Mouse (Mus musculus) embryonic facial prominence, embryonic 13.5 days (tissue): ENCODE measurements around the gene Zbtb38. TPM values are rescaled to one million over a fixed set of nuclear protein-coding genes. Genes with fewer than 3 reads are reported as not detected.

Source experiments
- ATAC-seq: fragments of 200-750 bp; cut with Nextera tagmentation; 2 replicates; pipeline ENCODE4 v1.8.0; 2017; ENCODE audit warnings: low read depth; ENCODE audit not compliant: insufficient number of reproducible peaks, insufficient read depth, low FRiP score, low TSS enrichment
- H3K27ac ChIP-seq: fragments of 300-500 bp; sonication (generic); 2 replicates; pipeline ENCODE4 v1.5.1; 2015; ENCODE audit warnings: moderate library complexity, mild to moderate bottlenecking, inconsistent platforms
- H3K27me3 ChIP-seq: fragments of 300-500 bp; sonication (generic); 2 replicates; pipeline ENCODE4 v1.6.1; 2015; ENCODE audit warnings: mild to moderate bottlenecking, inconsistent platforms
- H3K36me3 ChIP-seq: fragments of 300-500 bp; sonication (generic); 2 replicates; pipeline ENCODE4 v1.6.1; 2015; ENCODE audit warnings: mild to moderate bottlenecking, inconsistent platforms
- H3K4me1 ChIP-seq: fragments of 300-500 bp; sonication (generic); 2 replicates; pipeline ENCODE4 v1.6.1; 2015; ENCODE audit warnings: inconsistent platforms
- H3K4me2 ChIP-seq: fragments of 300-500 bp; sonication (generic); 2 replicates; pipeline ENCODE4 v1.6.1; 2015; ENCODE audit warnings: moderate library complexity, mild to moderate bottlenecking, inconsistent platforms
- H3K4me3 ChIP-seq: fragments of 300-500 bp; sonication (generic); 2 replicates; pipeline ENCODE4 v1.5.1; 2015; ENCODE audit warnings: mild to moderate bottlenecking, inconsistent platforms
- H3K9ac ChIP-seq: fragments of 300-500 bp; sonication (generic); 2 replicates; pipeline ENCODE4 v1.6.1; 2015; ENCODE audit warnings: mild to moderate bottlenecking, inconsistent platforms
- H3K9me3 ChIP-seq: fragments of 300-500 bp; sonication (generic); 2 replicates; pipeline ENCODE4 v1.6.1; 2016; ENCODE audit warnings: inconsistent platforms
- WGBS: fragments of 180-500 bp; shearing (Covaris S2); methylation state at CpG from one replicate; pipeline ENCODE4 v1.1.7; 2015; ENCODE audit warnings: mixed read lengths; 5-methylcytosine and 5-hydroxymethylcytosine counted together
- polyA plus RNA-seq: library from polyadenylated mRNA; unstranded; fragments of >200 nt; fragmentation: Nextera tagmentation; extraction: Ambion mirVana; gene quantifications from 2 replicates; pipeline ENCODE4 v1.2.1, GENCODE M21; 2015

The Zbtb38 gene
- polyA plus RNA-seq, result 14.6 and 16.2 TPM in 2 replicates

DNA sequence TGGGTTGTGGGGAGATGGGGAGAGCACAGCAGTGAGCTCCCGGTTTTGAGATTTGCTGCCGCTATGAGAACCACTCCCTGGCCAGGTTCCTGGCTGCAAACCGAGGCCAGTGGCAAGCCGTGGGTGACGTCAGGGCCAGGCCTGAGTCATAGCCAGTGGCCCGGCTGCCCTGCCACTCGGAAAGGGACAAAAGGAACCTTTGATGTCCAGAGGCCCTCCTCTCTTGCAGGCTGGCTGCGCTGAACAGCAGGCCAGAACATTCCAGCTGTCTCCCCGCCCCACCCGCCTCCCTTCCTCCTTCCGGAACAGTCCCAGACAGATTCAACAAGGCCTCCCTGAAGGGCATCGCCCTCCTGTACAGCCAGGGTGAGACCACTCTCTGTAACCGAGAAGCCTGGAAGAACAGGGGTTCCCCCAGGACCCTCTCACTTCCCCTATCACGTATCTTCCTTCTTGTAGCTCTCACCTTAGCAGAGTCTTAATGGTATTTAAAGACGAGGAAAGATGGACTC lies at the start of gene Zbtb38:
TSS of gene Zbtb38 (minus strand) at position 229 of the 512 bp plus-strand sequence.
- Histone ChIP-seq H3K9me3 (no peaks in the 10 kb centered on the region), H3K4me1 (peaks cover 6% of the 10 kb centered on the region; the same call in 1 of the 2 replicates), H3K4me2 (no peak within 1 kb of the TSS), H3K27me3 (no peaks in the 10 kb centered on the region), H3K9ac (0 out of 2 replicates have a peak within 1 kb of the TSS, but pooled peaks have one; percentile 52), H3K4me3 (no peak within 1 kb of the TSS), H3K36me3 (no peaks in the 10 kb centered on the region), H3K27ac (no peak within 1 kb of the TSS)
- WGBS, result 54% methylated on average over 15 of the region's 15 CpGs
- ATAC-seq, result no peak

DNA sequence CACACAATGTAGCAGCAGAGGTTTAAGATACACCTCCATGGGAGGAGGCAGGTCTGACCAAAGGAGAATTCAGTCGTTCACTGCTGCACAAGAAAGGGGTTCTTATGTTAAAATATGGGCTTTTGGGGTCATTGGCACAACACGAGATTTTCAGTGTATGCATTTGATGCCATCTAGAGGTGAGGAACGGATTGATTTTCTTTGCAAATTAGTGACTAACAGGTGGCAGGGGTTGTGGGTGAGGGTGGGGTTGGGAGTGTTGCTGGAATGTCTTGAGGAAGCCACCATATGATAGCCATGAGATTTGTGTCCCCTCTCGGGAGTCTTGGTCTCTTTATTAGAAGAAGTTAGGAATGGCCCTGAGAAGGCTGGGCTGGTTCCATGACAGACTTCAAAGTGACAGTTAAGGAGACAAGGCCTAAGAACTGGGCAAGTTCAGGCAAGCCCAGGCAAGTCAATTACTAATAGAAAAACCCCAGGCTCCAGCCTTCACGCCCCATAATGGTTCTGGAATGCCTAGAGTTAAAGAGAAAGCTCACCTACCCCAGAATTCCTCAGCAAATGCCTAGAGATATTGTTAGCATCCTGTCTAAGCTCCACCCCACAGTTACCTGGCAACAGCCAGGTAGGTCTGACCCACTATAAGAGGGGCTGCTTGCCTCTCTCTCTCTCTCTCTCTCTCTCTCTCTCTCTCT lies 47.6 kb upstream of the Zbtb38 start:
- no peak for ATAC-seq
- H3K27me3 ChIP-seq, result no peaks in the 10 kb centered on the region
- peaks cover 8% of the 10 kb centered on the region for H3K4me1 ChIP-seq
- H3K27ac ChIP-seq, result no peak overlapping the region
- no peak overlapping the region for H3K9ac ChIP-seq
- H3K4me2 ChIP-seq, result no peak overlapping the region
- no peaks in the 10 kb centered on the region for H3K36me3 ChIP-seq
- H3K9me3 ChIP-seq, result no peaks in the 10 kb centered on the region
- WGBS, result 28% methylated on average over 5 of the region's 5 CpGs
- H3K4me3 ChIP-seq, result no peak overlapping the region

DNA sequence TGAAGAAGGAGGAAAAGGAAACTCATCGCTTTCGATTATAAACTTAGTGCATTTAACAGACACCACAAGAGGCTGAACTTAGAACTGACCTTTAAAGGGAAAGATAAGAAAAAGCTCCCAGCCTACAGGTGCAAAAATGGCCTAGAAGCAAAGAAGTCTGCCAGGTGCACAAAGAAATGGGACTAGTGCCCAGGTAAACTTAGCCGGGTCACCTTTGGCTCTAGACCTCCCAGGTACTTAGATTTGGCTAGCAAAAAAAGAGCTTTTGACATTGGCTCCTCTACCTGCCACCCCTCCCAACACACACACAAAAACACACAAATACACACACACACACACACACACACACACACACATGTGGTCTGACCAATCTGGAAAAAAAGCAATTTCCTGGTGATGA lies 44.7 kb upstream of the Zbtb38 start:
- ATAC-seq, result no peak
- Histone ChIP-seq H3K9me3 (no peaks in the 10 kb centered on the region), H3K4me2 (no peak overlapping the region), H3K4me3 (no peak overlapping the region), H3K9ac (no peak overlapping the region), H3K27ac (no peak overlapping the region), H3K4me1 (peaks cover 10% of the 10 kb centered on the region), H3K36me3 (no peaks in the 10 kb centered on the region), H3K27me3 (no peaks in the 10 kb centered on the region)
- WGBS, result 92% methylated on average over 3 of the region's 3 CpGs

DNA sequence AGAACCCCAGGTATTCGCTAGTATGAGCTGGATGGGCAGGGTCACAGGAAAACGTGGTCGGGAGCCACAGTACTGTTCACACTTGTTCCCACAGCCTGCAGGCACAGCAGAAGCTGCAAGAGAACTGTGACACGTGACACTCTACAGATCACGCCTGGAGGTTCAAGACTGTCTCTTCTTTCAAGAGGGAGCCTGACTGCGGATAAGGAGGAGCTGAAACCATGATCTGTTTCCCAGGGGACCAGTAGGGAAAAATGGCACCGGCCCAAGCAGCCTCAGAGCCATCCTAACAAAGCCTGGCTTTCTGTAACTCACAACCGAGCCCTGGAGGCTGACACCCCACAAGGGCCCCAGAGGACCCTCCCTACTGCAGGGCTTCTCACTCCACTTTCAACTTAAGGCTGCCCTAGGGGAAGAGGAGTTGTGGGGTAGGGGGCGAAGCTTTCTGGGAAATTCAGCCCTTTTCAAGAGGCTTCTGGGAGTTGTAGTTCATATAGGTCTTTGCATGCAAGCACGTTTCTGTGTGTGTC lies 42.8 kb upstream of the Zbtb38 start:
- Histone ChIP-seq H3K36me3 (no peaks in the 10 kb centered on the region), H3K9me3 (no peaks in the 10 kb centered on the region), H3K27me3 (no peaks in the 10 kb centered on the region), H3K4me1 (peaks cover 10% of the 10 kb centered on the region; the same call in 1 of the 2 replicates), H3K9ac (peak overlapping the region; percentile 68), H3K27ac (peak overlapping the region; percentile 68), H3K4me3 (peak overlapping the region; percentile 49), H3K4me2 (peak overlapping the region; percentile 75)
- 6% methylated on average over 10 of the region's 10 CpGs for WGBS
- peak; percentile 84 for ATAC-seq

DNA sequence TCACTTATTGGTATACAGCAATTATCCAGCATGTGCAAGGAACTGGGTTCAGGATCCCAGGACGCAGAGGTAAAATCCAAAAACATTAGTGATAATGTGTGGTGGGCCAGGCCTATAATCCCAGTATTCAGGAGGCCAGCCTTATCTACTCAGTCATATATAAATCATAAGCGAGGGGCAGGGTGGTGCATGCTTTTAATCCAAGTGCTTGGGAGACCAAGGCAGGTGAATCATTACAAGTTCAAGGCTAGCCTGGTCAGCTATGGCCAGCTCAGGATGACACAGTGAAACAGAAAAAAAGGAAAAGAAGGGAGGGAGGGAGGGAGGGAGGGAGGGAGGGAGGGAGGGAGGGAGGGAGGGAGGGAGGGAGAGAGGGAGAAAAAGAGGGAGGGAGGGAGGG lies 42.0 kb upstream of the Zbtb38 start:
- Histone ChIP-seq H3K27me3 (no peaks in the 10 kb centered on the region), H3K4me3 (no peak overlapping the region), H3K9me3 (no peaks in the 10 kb centered on the region), H3K9ac (no peak overlapping the region), H3K4me2 (no peak overlapping the region), H3K27ac (no peak overlapping the region), H3K36me3 (no peaks in the 10 kb centered on the region), H3K4me1 (peaks cover 7% of the 10 kb centered on the region; the same call in 1 of the 2 replicates)
- ATAC-seq, result no peak
- 90% methylated on average over 2 of the region's 2 CpGs for WGBS

DNA sequence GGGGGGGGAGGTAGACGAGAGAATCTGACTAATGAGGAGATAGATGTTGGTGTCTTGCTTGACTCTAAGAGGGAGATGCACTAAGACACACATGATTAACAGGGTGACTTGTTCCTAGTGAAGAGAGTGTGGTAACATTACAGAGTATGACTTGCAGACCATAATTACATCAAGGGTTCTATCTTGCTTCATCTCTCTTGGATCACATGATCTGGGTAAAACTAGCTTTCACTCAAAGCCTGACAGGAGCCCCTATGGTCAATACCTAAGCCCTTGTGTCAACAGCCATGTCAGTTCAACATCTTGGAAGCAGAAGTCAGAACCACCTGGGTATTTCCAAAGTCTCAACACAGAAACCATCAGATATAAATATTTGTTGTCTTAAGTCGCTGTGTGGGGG lies 39.9 kb upstream of the Zbtb38 start:
- Histone ChIP-seq H3K9me3 (no peaks in the 10 kb centered on the region), H3K4me2 (no peak overlapping the region), H3K4me3 (no peak overlapping the region), H3K27me3 (no peaks in the 10 kb centered on the region), H3K9ac (no peak overlapping the region), H3K27ac (no peak overlapping the region), H3K4me1 (peaks cover 7% of the 10 kb centered on the region; the same call in 1 of the 2 replicates), H3K36me3 (no peaks in the 10 kb centered on the region)
- WGBS, result 78% methylated on average over 2 of the region's 2 CpGs
- ATAC-seq, result no peak

DNA sequence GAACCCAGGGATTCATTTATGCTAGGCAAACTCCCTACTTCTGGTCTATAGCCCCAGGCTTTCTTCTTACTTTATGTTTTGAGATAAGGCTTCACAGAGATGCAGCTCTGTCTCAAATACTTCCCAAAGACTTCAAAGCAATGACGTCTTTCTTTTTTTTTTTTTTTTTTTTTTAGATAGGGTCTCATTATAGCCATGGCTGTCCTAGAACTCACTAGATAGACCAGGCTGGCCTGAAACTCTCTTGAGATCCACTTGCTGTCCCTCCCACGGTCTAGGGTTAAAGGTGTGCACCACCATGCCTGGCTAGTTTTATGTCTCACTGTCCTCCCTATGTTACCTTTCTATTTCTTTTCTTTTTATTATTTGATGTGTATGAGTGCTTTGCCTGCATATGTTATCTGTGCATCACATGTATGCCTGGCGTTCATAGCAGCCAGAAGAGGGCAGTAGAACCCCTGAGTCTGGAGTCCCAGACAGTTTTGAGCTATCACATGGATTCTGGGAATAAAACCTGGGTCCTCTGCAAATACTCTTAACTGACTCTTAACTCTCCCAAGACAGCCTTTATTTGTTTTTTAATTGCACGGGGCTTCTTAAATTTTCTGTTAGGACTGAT lies 37.9 kb upstream of the Zbtb38 start:
- Histone ChIP-seq H3K27me3 (no peaks in the 10 kb centered on the region), H3K4me1 (peaks cover 4% of the 10 kb centered on the region; the same call in 1 of the 2 replicates), H3K4me2 (no peak overlapping the region), H3K36me3 (no peaks in the 10 kb centered on the region), H3K9me3 (no peaks in the 10 kb centered on the region), H3K27ac (no peak overlapping the region), H3K9ac (no peak overlapping the region), H3K4me3 (no peak overlapping the region)
- no peak for ATAC-seq
- 47% methylated on average over 4 of the region's 4 CpGs for WGBS

DNA sequence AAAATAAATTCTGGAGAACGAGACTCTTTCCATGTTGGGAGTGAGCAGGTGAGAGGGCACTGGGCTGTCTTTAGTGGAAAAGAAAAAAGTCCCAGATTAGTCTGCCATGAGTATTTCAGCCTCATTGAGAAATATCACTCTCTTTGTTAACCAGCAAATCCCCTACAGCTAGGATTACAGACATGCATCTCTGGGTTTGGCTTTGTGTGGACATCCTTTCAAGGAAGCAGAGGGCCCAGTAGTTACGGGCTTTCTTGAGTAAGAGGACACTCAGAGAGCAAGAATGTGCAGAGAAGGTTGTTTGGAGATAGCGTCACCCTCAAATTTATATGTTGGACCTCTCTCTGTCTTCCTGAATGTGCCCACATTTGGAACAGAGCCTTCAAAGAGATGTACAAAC lies 37.3 kb upstream of the Zbtb38 start:
- no peak overlapping the region for H3K27ac ChIP-seq
- ATAC-seq, result no peak

DNA sequence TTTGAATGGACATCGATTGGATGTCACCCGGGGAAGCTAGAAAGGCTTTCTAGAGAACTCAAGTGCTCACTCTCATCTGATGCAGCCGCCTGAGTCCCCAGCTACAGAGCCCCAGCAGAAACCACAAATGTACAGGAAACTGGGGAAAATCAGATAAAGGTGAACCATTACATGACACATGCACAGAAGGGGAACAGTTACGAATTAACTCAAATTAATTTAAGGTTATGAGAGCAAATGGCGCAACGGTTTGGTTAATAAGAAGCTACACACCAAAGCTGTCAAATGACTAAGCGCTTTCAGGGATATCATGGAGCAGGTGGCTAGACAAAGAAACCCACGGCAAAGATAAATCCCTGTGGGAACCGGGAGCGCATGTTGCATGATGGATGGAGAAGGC lies 35.2 kb upstream of the Zbtb38 start:
- Histone ChIP-seq H3K9ac (no peak overlapping the region), H3K36me3 (no peaks in the 10 kb centered on the region), H3K4me3 (no peak overlapping the region), H3K27me3 (no peaks in the 10 kb centered on the region), H3K4me2 (no peak overlapping the region), H3K27ac (no peak overlapping the region), H3K9me3 (no peaks in the 10 kb centered on the region), H3K4me1 (peaks cover 3% of the 10 kb centered on the region; the same call in 1 of the 2 replicates)
- ATAC-seq, result no peak
- 90% methylated on average over 10 of the region's 10 CpGs for WGBS

More for the DNA sequence above, 37.3 kb upstream of the Zbtb38 start:
- Histone ChIP-seq H3K27me3 (no peaks in the 10 kb centered on the region), H3K9me3 (no peaks in the 10 kb centered on the region), H3K36me3 (no peaks in the 10 kb centered on the region), H3K4me1 (no peaks in the 10 kb centered on the region), H3K4me2 (no peak overlapping the region), H3K9ac (no peak overlapping the region), H3K4me3 (no peak overlapping the region)
- WGBS, result 68% methylated on average over 3 of the region's 3 CpGs

DNA sequence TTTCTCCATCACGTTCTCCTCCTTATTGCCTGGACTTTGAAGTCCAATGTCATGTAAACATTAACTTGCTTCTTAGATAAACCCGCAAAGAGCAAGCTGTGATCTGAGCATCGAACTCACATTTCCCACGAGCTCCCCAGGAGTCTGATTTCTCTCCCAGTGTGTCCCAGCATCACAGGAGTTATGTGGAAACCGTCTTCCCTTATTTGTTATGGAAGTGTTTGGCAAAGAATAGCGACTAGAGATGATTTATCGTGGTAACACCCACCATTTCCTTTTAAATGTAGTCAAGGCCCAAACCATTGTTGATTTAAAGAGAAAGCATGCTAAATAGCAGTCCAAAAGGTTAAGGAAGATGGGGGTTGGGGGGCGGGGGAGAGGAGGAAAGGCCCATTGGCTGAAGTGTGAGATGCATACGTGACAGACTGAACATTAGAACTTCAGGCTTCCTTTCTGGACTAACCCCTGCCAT lies 33.3 kb upstream of the Zbtb38 start:
- Histone ChIP-seq H3K9ac (no peak overlapping the region), H3K36me3 (no peaks in the 10 kb centered on the region), H3K4me2 (no peak overlapping the region), H3K9me3 (no peaks in the 10 kb centered on the region), H3K4me3 (no peak overlapping the region), H3K27me3 (no peaks in the 10 kb centered on the region), H3K4me1 (peaks cover 3% of the 10 kb centered on the region; the same call in 1 of the 2 replicates), H3K27ac (no peak overlapping the region)
- ATAC-seq, result no peak
- 63% methylated on average over 9 of the region's 9 CpGs for WGBS

DNA sequence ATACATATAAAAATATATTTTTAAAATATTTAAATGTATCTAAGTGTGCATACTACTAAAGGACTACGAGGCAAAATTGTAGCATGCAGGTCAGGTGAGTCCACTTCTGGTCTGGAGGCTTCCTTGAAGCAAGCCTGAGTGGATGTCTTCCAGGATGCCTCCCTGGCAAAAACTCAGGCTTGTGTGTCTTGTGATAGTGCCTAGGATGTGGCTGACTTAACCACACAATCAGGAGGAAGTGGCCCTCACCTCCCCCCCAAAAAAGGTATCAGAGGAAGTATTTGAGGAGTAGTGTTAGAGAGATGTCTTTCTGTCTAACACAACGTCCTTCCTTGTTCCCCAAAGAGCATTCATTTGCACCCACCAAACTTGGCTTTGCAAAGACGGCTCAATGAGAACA lies 32.6 kb upstream of the Zbtb38 start:
- H3K4me2 ChIP-seq, result no peak overlapping the region
- H3K9me3 ChIP-seq, result no peaks in the 10 kb centered on the region
- no peak overlapping the region for H3K27ac ChIP-seq
- H3K27me3 ChIP-seq, result no peaks in the 10 kb centered on the region
- no peak overlapping the region for H3K9ac ChIP-seq
- H3K4me3 ChIP-seq, result no peak overlapping the region
- H3K4me1 ChIP-seq, result peaks cover 3% of the 10 kb centered on the region; the same call in 1 of the 2 replicates
- WGBS, result 71% methylated on average over 3 of the region's 3 CpGs
- ATAC-seq, result no peak
- no peaks in the 10 kb centered on the region for H3K36me3 ChIP-seq
